Mouse (Mus musculus) E14TG2a.4 (cell line): Measurements from ENCODE around the gene Ubl4b.

ENCODE experiments used
- CTCF ChIP-seq: conservative IDR thresholded peaks from 2 replicates; pipeline ENCODE4 v1.5.1; 2014; ENCODE audit warnings: low read length
- NANOG ChIP-seq: IDR thresholded peaks from 2 replicates; pipeline ENCODE4 v1.6.1; 2014; ENCODE audit warnings: borderline replicate concordance, low read length, mixed read lengths
- POU5F1 ChIP-seq: IDR thresholded peaks from 2 replicates; pipeline ENCODE4 v1.6.1; 2014; ENCODE audit warnings: low read length, borderline replicate concordance

DNA sequence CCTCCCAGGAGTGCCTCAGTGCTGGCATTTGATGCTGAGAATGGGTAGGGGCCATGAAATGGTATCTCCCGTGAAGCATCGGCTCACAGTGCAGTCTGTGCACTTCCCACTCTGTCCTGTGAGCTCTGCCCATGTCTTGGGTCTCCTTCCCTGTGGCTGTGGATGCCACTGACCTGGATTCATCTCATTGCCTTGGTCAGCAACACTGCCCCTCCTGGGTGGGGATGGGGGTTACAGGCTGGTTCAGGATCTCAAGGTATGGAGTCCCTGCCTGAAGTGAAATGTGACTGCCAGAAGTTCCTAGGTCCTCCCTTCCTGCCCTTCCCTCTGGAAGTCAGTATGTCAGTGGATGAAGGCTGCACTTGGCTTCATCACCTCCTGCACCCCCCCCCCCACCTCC lies 7.2 kb upstream of the Ubl4b start:
- TF ChIP-seq CTCF (0 out of 2 replicates have a peak, but pooled peaks have one; percentile 12), POU5F1 (no peak), NANOG (no peak)
